Mouse (Mus musculus) right cerebral cortex, postnatal 25 days (tissue): ENCODE measurements around the gene Cdc40.

Experiments used
- DNase-seq: peaks from one replicate; pipeline ENCODE4 v3.0.0; 2022

The Cdc40 gene

GRCm38 (mm10) chr10:40882831-40883643, at the start of gene Cdc40, which contains the start of gene Wasf1:
Gene Cdc40, minus strand, starts transcription at chr10:40883311.
Gene Wasf1, plus strand, starts transcription at chr10:40883475.
- DNase-seq: peak; percentile 98

GRCm38 (mm10) chr10:40919464-40919863, 36.4 kb upstream of the Cdc40 start:
- no peak for DNase-seq

- no peak for DNase-seq
Observed at GRCm38 (mm10) chr10:40918669-40919440, 35.7 kb upstream of the Cdc40 start.

GRCm38 (mm10) chr10:40915240-40915639, 32.1 kb upstream of the Cdc40 start:
- DNase-seq: no peak

GRCm38 (mm10) chr10:40910811-40911210, 27.7 kb upstream of the Cdc40 start:
- no peak for DNase-seq

GRCm38 (mm10) chr10:40908580-40908979, 25.5 kb upstream of the Cdc40 start:
- DNase-seq: no peak

- no peak for DNase-seq
Observed at GRCm38 (mm10) chr10:40906802-40907201, 23.7 kb upstream of the Cdc40 start.

GRCm38 (mm10) chr10:40906131-40906530, 23.0 kb upstream of the Cdc40 start:
- DNase-seq: no peak

- no peak for DNase-seq
Observed at GRCm38 (mm10) chr10:40901786-40902185, 18.7 kb upstream of the Cdc40 start.

GRCm38 (mm10) chr10:40896656-40897055, 13.5 kb upstream of the Cdc40 start:
- no peak for DNase-seq

- DNase-seq: no peak
Observed at GRCm38 (mm10) chr10:40895765-40896164, 12.7 kb upstream of the Cdc40 start.

GRCm38 (mm10) chr10:40889146-40889545, 6.0 kb upstream of the Cdc40 start:
- no peak for DNase-seq

GRCm38 (mm10) chr10:40887316-40887715, 4.2 kb upstream of the Cdc40 start:
- no peak for DNase-seq

- no peak for DNase-seq
Observed at GRCm38 (mm10) chr10:40885432-40885831, 2.3 kb upstream of the Cdc40 start.

GRCm38 (mm10) chr10:40884279-40884806, 1.2 kb upstream of the Cdc40 start:
- peak; percentile 51 for DNase-seq

- DNase-seq: no peak
Observed at GRCm38 (mm10) chr10:40883644-40884278, 650 bp upstream of the Cdc40 start.

GRCm38 (mm10) chr10:40882333-40882732, 778 bp downstream of the Cdc40 start:
- DNase-seq: no peak

- no peak for DNase-seq
Observed at GRCm38 (mm10) chr10:40881236-40881635, 1.9 kb downstream of the Cdc40 start.

- DNase-seq: no peak
Observed at GRCm38 (mm10) chr10:40879969-40880368, 3.1 kb downstream of the Cdc40 start.

- no peak for DNase-seq
Observed at GRCm38 (mm10) chr10:40878246-40878645, 4.9 kb downstream of the Cdc40 start.

GRCm38 (mm10) chr10:40872052-40872451, 11.1 kb downstream of the Cdc40 start:
- DNase-seq: no peak

- DNase-seq: no peak
Observed at GRCm38 (mm10) chr10:40871301-40871700, 11.8 kb downstream of the Cdc40 start.

- no peak for DNase-seq
Observed at GRCm38 (mm10) chr10:40868081-40868480, 15.0 kb downstream of the Cdc40 start.
